Mouse (Mus musculus): ENCODE measurements at regions not wholly inside any gene's neighbourhood (a gene's known extent, or its start where the extent isn't known, plus 50 kb on each side); places are given as distances from the start of the nearest gene placed in this dataset.

- no peak for ATAC-seq (ENCODE audit: low FRiP score, low read depth)
- Histone ChIP-seq H3K27me3 (ENCODE audit: control insufficient read depth, insufficient read depth, low read length) (no peaks in the 10 kb centered on the region), H3K27ac (replicated peaks; ENCODE audit: low read depth, low read length) (no peak overlapping the region), H3K4me3 (replicated peaks; ENCODE audit: low read length) (no peak overlapping the region), H3K9me3 (ENCODE audit: control insufficient read depth, low read length) (no peaks in the 10 kb centered on the region), H3K9ac (ENCODE audit: low read depth, low read length, severe bottlenecking) (no peak overlapping the region), H3K4me2 (replicated peaks; ENCODE audit: low read depth, low read length, severe bottlenecking) (no peak overlapping the region), H3K4me1 (ENCODE audit: control insufficient read depth, insufficient read depth, low read length) (no peaks in the 10 kb centered on the region), H3K36me3 (ENCODE audit: control insufficient read depth, insufficient read depth, low read length) (no peaks in the 10 kb centered on the region)
- DNase-seq (ENCODE audit: low spot score) = no peak
- 83% methylated on average over 4 of the region's 4 CpGs for WGBS
- TF ChIP-seq POLR2A (IDR thresholded peaks at IDR 0.05; ENCODE audit: borderline replicate concordance, extremely low read depth, insufficient read depth, insufficient read length) = no peak
Observed at GRCm38 (mm10) chr2:57566103-57566502, 328.7 kb downstream of the Gpd2 start.

GRCm38 (mm10) chr2:57567183-57567582, 329.7 kb downstream of the Gpd2 start:
- H3K36me3 ChIP-seq (ENCODE audit: control insufficient read depth, insufficient read depth, low read length) = no peaks in the 10 kb centered on the region
- DNase-seq (ENCODE audit: low spot score) (no peak), ATAC-seq (ENCODE audit: low FRiP score, low read depth) (no peak)
- 67% methylated on average over 1 of the region's 1 CpGs for WGBS
- H3K27me3 ChIP-seq (ENCODE audit: control insufficient read depth, insufficient read depth, low read length) = no peaks in the 10 kb centered on the region
- H3K9me3 ChIP-seq (ENCODE audit: control insufficient read depth, low read length) = no peaks in the 10 kb centered on the region
- TF ChIP-seq POLR2A (IDR thresholded peaks at IDR 0.05; ENCODE audit: borderline replicate concordance, extremely low read depth, insufficient read depth, insufficient read length) = no peak
- no peak overlapping the region for H3K4me2 ChIP-seq (replicated peaks; ENCODE audit: low read depth, low read length, severe bottlenecking)
- no peak overlapping the region for H3K9ac ChIP-seq (ENCODE audit: low read depth, low read length, severe bottlenecking)
- H3K4me3 ChIP-seq (replicated peaks; ENCODE audit: low read length) = no peak overlapping the region
- H3K27ac ChIP-seq (replicated peaks; ENCODE audit: low read depth, low read length) = no peak overlapping the region
- no peaks in the 10 kb centered on the region for H3K4me1 ChIP-seq (ENCODE audit: control insufficient read depth, insufficient read depth, low read length)

- Histone ChIP-seq H3K36me3 (ENCODE audit: control insufficient read depth, insufficient read depth, low read length) (no peaks in the 10 kb centered on the region), H3K27me3 (ENCODE audit: control insufficient read depth, insufficient read depth, low read length) (no peaks in the 10 kb centered on the region), H3K4me2 (replicated peaks; ENCODE audit: low read depth, low read length, severe bottlenecking) (no peak overlapping the region), H3K4me1 (ENCODE audit: control insufficient read depth, insufficient read depth, low read length) (no peaks in the 10 kb centered on the region), H3K4me3 (replicated peaks; ENCODE audit: low read length) (no peak overlapping the region), H3K27ac (replicated peaks; ENCODE audit: low read depth, low read length) (no peak overlapping the region), H3K9ac (ENCODE audit: low read depth, low read length, severe bottlenecking) (no peak overlapping the region), H3K9me3 (ENCODE audit: control insufficient read depth, low read length) (no peaks in the 10 kb centered on the region)
- ATAC-seq (ENCODE audit: low FRiP score, low read depth) (no peak), DNase-seq (ENCODE audit: low spot score) (no peak)
- WGBS = 82% methylated on average over 3 of the region's 3 CpGs
- TF ChIP-seq POLR2A (IDR thresholded peaks at IDR 0.05; ENCODE audit: borderline replicate concordance, extremely low read depth, insufficient read depth, insufficient read length) = no peak
Observed at GRCm38 (mm10) chr2:57587065-57587464, 349.6 kb downstream of the Gpd2 start.

GRCm38 (mm10) chr2:57593558-57593957, 356.1 kb downstream of the Gpd2 start:
- peaks cover 6% of the 10 kb centered on the region; the same call in 1 of the 2 replicates for H3K4me1 ChIP-seq (ENCODE audit: control insufficient read depth, insufficient read depth, low read length)
- no peaks in the 10 kb centered on the region for H3K9me3 ChIP-seq (ENCODE audit: control insufficient read depth, low read length)
- ATAC-seq (ENCODE audit: low FRiP score, low read depth) (no peak), DNase-seq (ENCODE audit: low spot score) (no peak)
- H3K27me3 ChIP-seq (ENCODE audit: control insufficient read depth, insufficient read depth, low read length) = no peaks in the 10 kb centered on the region
- WGBS = 91% methylated on average over 2 of the region's 2 CpGs
- H3K4me2 ChIP-seq (replicated peaks; ENCODE audit: low read depth, low read length, severe bottlenecking) = no peak overlapping the region
- TF ChIP-seq POLR2A (IDR thresholded peaks at IDR 0.05; ENCODE audit: borderline replicate concordance, extremely low read depth, insufficient read depth, insufficient read length) = no peak
- H3K4me3 ChIP-seq (replicated peaks; ENCODE audit: low read length) = no peak overlapping the region
- H3K9ac ChIP-seq (ENCODE audit: low read depth, low read length, severe bottlenecking) = no peak overlapping the region
- no peaks in the 10 kb centered on the region for H3K36me3 ChIP-seq (ENCODE audit: control insufficient read depth, insufficient read depth, low read length)
- H3K27ac ChIP-seq (replicated peaks; ENCODE audit: low read depth, low read length) = no peak overlapping the region

GRCm38 (mm10) chr2:57597694-57598358, 360.4 kb downstream of the Gpd2 start:
- WGBS = 8% methylated on average over 9 of the region's 9 CpGs
- Histone ChIP-seq H3K9me3 (ENCODE audit: control insufficient read depth, low read length) (no peaks in the 10 kb centered on the region), H3K9ac (ENCODE audit: low read depth, low read length, severe bottlenecking) (no peak overlapping the region), H3K27ac (replicated peaks; ENCODE audit: low read depth, low read length) (no peak overlapping the region), H3K4me3 (replicated peaks; ENCODE audit: low read length) (no peak overlapping the region), H3K36me3 (ENCODE audit: control insufficient read depth, insufficient read depth, low read length) (no peaks in the 10 kb centered on the region), H3K4me2 (replicated peaks; ENCODE audit: low read depth, low read length, severe bottlenecking) (peak overlapping the region; percentile 25; the same call in 1 of the 2 replicates), H3K27me3 (ENCODE audit: control insufficient read depth, insufficient read depth, low read length) (no peaks in the 10 kb centered on the region), H3K4me1 (ENCODE audit: control insufficient read depth, insufficient read depth, low read length) (peaks cover 6% of the 10 kb centered on the region; the same call in 1 of the 2 replicates)
- DNase-seq (ENCODE audit: low spot score) (no peak), ATAC-seq (ENCODE audit: low FRiP score, low read depth) (no peak)
- no peak for TF ChIP-seq POLR2A (IDR thresholded peaks at IDR 0.05; ENCODE audit: borderline replicate concordance, extremely low read depth, insufficient read depth, insufficient read length)

Measured in limb, embryonic 14.5 days (tissue).